Mouse (Mus musculus) induced T-regulatory cell, adult 2 months (primary cell): Measurements from ENCODE around the gene Amhr2.
A peak's percentile ranks its signal among the peaks of the same experiment; 100 is the strongest.

Source experiments
- DNase-seq: peaks from one replicate; pipeline ENCODE4 v3.0.0-alpha.2; 2012; ENCODE audit warnings: low read depth

The Amhr2 gene

GRCm38 (mm10) chr15:102445146-102445545, at the start of gene Amhr2:
Amhr2 (plus strand) TSS chr15:102445367.
- DNase-seq: no peak

GRCm38 (mm10) chr15:102398629-102399028, 46.5 kb upstream of the Amhr2 start:
- DNase-seq: peak; percentile 46

DNA sequence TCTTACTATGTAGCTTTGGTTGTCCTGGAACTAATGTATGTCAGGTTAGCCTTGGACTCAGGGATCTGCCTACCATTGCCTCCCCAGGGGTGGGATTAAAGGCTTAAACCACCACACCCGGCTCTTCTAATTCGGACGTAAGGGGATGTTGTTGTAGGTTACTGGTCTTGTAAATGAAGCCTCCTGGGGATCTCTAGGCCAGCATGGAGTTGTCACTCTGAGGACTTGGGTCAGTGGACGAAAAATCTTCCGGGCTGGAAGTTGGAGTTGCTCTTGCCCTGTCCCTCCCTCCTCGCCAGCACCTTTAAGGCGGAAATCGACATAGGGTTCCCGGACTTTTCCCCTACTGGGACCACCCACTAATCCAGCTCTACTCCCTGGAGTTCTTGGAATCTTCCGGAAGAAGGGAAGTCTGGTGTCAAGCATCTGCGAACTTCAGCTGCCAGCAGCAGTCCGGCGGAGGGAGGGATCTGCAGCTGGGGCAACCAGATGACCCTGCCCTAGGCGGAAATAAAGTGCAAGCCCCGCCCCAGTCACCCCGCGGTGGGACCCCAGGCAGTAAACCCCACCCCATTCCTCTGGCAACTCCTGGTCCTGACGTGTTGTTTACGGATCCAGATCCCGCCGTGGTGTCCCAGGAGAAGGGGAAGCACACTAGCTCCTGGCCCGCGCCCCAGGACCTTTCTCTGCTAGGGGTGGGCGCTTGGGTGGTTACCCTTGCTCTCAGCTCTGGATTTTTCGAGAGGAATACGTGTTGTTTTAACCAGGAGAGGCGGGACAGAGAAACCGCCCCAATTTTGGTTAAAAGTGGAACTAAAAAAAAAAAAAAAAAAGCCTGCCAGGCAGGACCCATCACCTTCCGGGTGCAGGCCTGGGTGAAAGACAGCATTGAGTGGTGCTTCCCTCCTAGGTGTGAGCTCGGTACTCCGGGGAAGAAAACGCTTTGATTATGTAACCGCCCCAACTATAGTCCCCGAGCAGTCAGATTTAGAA, 45.6 kb upstream of the Amhr2 start:
- peak; percentile 82 for DNase-seq

DNA sequence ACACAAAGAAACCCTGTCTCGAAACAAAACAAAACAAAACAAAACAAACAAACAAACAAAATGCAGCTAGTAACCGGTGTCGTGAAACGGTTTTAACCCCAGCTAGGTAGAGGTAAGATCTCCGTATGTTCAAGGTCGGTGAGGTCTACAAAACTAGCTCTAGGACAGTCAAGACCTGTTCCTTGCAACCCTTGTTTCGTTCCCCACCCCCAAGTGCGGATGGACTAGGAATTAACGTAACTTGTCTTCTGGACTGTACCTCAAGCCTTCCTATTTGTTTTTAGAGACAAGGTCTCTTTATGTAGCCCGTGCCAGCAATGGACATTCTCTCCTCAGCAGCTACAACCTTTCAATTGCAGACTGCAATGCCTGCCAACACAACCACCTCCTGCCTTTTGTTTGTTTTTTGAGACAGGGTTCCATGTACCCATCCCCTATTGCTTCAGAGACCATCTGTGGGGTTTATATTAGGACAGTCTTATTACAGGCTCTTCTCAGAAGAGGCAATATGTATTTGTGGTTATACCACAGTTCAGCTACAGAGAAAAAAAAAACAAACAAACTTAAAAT, 44.6 kb upstream of the Amhr2 start:
- peak; percentile 40 for DNase-seq

DNA sequence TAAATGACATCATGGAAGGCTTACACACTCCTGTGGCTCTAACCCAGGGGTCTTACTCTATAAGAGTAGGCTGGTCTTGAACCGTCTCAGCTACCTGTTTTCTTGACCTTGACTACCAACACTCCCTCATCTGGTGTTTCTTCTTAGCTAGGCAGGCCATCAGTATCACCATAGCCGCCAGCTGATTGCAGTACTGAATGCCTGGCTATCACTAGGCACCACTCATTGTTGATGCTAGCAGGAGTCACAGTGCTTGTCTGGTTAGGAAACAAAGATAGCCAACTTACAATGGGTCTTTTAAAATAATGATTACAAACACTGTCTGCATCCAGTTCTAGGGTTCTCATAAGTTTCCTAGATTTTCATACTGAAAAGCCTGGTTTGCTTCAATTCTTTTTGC, 43.9 kb upstream of the Amhr2 start:
- DNase-seq: no peak

DNA sequence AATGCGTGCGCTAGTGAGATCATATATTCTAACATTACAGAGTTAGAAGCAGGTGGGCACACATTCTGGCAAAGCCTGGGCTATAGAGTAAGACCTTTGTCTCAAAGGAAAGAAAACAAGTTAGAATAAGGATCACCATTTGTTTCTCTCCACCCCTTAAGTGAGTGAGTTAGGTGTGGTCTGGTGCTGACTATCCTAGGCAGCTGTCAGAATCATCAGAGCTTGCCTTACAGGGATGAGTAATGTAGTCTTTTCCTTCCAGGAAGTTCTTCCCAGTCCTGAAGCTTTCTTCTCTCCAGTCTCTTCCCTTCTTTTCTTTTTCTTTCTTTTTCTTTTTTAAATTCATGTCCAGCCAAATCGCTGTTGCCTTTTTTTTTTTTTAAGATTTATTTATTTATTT, 43.0 kb upstream of the Amhr2 start:
- DNase-seq: no peak

DNA sequence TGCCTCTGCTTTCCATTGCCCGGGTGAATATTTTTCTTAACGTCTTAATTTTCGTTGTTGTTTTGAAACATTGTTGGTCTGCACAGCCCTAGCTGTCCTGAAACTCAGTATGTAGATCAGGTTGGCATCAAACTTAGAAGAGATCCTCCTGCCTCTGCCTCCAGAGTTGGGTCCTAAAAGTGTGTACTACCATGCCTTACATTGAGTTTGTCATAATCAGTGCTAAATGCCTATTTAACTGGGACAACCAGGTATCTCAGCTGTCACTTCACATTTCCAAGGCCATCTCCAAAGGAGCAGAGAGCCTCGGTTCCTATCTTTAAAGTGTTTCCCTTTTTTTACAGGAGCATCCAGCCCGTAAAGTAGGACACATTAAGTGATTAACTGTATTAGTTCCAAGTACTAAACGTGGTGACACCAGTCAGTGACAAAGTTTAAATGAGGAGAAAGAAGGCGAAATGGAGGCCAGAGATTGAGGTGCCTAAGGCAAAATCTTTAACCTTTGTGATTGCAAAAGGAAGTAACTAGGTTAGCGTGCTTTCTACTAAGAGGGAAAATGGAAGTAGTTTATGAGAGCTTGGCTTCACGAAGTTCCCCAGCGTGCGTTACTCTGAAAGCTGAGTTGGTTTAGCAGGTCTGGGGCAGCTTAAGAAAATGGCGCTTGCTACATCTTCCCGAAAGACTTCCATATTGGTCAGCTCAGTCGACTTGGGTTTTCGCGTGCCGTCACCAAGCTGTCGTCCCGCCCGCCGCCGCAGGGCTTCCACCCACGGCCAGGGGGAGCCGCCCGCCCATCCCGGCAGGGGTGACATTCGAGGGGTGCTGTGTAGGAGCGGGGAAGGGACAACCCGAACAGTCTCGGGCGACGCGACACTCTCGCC, 40.3 kb upstream of the Amhr2 start:
- no peak for DNase-seq

GRCm38 (mm10) chr15:102405489-102406195, 39.5 kb upstream of the Amhr2 start, which contains the start of gene Sp1:
Sp1 (plus strand) TSS chr15:102406143.
- peak; percentile 100 for DNase-seq

DNA sequence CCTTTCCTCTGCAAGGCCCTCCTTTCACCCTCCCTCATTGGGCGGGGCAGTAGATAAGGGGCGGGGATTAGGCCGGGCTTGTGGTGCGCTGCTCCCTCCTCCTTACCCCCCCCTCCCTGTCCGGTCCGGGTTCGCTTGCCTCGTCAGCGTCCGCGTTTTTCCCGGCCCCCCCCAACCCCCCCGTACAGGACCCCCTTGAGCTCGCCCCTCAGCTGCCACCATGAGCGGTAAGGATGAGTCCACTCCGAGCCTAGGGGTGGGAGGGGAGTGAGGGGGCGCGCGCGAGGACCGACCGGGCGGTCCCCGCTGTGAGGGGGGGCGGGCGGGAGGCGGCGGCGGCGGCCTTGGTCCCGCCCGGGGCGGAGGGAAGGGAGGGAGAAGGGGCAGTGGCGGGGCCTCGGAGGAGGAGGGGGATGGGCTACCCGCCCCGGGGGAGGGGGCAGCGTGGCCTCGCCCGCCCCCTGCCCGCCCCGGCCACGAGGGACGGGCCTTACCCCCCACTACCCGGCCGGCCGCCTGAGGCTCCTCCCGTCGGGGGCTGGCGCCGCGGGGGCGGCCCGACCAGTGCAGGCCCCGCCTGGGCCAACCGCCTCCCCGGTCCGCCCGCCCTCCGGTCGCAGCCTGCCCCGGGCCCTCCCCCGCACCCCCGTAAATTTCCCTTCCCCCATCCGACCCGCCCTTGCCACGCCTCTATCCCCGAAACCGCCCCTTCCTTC, 38.8 kb upstream of the Amhr2 start:
- DNase-seq: peak; percentile 90

DNA sequence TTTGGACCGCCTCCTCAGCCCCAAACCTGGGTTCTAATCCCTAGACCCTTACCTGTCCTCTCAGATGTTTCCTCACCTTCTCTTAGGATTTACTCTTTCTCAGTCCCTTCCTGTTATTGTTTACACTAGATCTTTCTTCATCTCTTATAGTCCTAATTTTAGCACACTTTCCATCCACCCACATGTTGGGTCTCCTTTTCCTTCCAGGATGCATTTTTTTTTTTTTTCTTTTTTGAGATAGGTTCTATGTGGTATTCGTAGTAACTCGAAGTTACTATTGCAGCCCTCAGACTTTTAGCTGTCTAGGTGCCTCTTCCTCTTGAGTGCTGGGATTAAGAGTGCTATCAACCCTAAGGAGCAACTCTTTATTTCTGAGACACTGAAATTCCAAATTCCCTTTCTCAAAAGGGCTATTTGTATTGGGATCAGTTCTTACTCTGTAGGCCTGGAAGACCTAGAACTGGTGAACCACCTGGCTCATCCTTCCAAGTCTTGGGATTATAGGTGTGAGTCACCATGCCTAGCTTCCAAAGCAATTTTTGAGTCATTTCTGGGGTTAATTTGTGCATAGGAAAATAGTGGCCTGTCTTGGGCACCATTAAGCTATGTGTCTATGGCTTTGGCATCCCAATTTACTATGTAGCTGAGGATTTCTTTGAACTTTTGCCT, 38.1 kb upstream of the Amhr2 start:
- no peak for DNase-seq

- DNase-seq: no peak
These were observed 37.2 kb upstream of the Amhr2 start for GRCm38 (mm10) chr15:102407681-102408557.

- DNase-seq: no peak
These were observed 36.5 kb upstream of the Amhr2 start for GRCm38 (mm10) chr15:102408558-102409130.

DNA sequence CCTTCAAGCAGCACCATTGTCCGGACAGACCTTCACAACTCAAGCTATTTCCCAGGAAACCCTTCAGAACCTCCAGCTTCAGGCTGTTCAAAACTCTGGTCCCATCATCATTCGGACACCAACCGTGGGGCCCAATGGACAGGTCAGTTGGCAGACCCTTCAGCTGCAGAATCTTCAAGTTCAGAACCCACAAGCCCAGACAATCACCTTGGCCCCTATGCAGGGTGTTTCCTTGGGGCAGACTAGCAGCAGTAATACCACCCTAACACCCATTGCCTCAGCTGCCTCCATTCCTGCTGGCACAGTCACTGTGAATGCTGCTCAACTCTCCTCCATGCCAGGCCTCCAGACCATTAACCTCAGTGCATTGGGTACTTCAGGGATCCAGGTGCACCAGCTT, 35.9 kb upstream of the Amhr2 start:
- no peak for DNase-seq

- no peak for DNase-seq
These were observed 34.1 kb upstream of the Amhr2 start for GRCm38 (mm10) chr15:102411077-102411476.

DNA sequence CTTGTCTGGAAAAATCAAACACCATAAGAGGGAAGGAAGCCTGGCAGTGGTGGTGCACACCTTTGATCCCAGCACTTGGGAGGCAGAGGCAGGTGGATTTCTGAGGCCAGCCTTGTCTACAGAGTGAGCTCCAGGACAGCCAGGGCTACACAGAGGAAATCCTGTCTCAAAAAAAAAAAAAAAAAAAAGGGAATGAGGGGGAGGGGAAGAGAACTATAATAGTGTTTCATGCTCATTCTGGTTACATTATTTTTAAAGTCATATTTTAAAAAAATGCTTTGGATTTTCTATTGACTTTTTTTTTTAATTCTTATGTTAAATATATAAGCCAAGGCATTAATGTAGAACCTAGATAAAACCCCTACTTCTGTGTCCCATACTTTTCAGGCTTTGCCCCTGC, 31.5 kb upstream of the Amhr2 start:
- no peak for DNase-seq

- DNase-seq: no peak
These were observed 27.6 kb upstream of the Amhr2 start for GRCm38 (mm10) chr15:102417524-102417923.

DNA sequence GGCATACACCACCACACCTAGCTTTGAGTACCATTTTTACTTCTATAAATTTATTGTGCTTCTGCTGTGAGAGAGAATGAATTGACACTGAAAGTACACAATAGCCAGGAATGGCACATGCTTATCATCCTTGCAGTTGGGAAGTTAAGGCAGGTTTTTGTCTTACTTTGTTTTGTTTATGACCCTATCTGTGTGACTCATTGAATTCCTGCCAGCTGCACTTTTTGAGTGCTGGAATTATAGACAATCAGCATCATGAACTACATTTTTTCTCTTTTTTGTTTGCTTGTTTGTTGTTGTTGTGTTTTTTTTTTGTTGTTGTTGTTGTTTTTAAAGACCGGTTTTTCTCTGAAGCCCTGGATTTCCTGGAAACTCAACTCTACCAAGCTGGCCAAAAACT, 24.2 kb upstream of the Amhr2 start:
- DNase-seq: no peak

DNA sequence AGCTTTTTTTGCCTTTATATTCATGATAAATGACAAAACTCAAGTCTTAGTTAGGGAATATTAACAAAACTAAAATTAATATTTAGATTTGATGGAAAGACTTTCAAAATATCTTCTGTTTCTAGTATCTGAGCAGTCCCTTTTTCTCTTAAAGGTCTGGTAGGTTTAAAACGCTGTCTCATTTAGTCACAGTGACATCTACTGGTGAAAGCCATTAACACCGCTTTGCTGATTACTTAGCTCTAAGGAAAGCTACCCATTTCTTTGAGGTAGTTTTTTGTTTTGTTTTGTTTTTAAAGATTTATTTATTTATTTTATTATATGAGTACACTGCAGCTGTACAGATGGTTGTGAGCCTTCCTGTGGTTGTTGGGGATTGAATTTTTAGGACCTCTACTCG, 23.7 kb upstream of the Amhr2 start:
- DNase-seq: peak; percentile 87

DNA sequence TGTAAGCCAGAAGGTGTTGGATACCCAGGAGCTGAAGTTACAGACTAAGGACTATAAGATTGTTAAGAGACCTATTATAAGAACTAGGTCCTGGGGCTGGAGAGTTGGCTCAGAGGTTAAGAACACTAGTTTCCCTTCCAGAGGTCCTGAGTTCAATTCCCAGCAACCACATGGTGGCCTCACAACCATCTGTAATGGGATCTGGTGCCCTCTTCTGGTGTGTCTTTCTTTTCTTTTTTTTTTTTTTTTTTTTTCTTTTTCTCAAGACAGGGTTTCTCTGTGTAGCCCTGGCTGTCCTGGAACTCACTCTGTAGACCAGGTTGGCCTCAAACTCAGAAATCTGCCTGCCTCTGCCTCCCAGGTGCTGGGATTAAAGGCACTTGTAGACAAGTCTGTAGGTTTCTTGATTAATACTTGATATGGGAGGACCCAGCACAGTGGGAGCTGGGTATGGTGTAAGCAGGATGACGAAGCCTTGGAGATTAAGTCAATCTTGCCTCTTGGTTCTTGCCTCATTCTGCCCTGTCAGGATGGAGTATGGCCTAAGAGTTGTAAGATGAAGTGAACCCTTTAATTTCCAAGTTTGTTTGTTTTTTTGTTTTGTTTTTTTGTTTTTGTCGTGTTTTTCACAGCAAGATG, 21.4 kb upstream of the Amhr2 start:
- no peak for DNase-seq
